Mouse (Mus musculus) stomach, embryonic 15.5 days (tissue): ENCODE data around the gene Ciart. TPM values are rescaled to one million over a fixed set of nuclear protein-coding genes. Genes with fewer than 3 reads are reported as not detected.
"Not testable (repeated sequence)": the region's sequence is repeated elsewhere in the genome, so short reads cannot be mapped to it uniquely, and the experiment has no call there.

Source experiments
- ATAC-seq: fragments of 200-750 bp; cut with Nextera tagmentation; 2 replicates; pipeline ENCODE4 v1.8.0; 2017; ENCODE audit warnings: low read depth, moderate number of reproducible peaks, moderate TSS enrichment; ENCODE audit not compliant: insufficient read depth, low FRiP score
- H3K27ac ChIP-seq: fragments of 300-500 bp; sonication (generic); 2 replicates; pipeline ENCODE4 v1.5.1; 2015; ENCODE audit warnings: mild to moderate bottlenecking, inconsistent platforms
- H3K27me3 ChIP-seq: fragments of 300-500 bp; sonication (generic); replicated peaks from 2 replicates; pipeline ENCODE4 v1.6.1; 2015; ENCODE audit warnings: inconsistent platforms
- H3K36me3 ChIP-seq: fragments of 300-500 bp; sonication (generic); 2 replicates; pipeline ENCODE4 v1.6.1; 2015; ENCODE audit warnings: inconsistent platforms
- H3K4me1 ChIP-seq: fragments of 300-500 bp; sonication (generic); 2 replicates; pipeline ENCODE4 v1.6.1; 2015; ENCODE audit warnings: inconsistent platforms
- H3K4me2 ChIP-seq: fragments of 300-500 bp; sonication (generic); 2 replicates; pipeline ENCODE4 v1.6.1; 2015; ENCODE audit warnings: mild to moderate bottlenecking, inconsistent platforms
- H3K4me3 ChIP-seq: fragments of 300-500 bp; sonication (generic); replicated peaks from 2 replicates; pipeline ENCODE4 v1.5.1; 2015; ENCODE audit warnings: inconsistent platforms
- H3K9ac ChIP-seq: fragments of 300-500 bp; sonication (generic); 2 replicates; pipeline ENCODE4 v1.6.1; 2015; ENCODE audit warnings: inconsistent platforms
- H3K9me3 ChIP-seq: fragments of 300-500 bp; sonication (generic); 2 replicates; pipeline ENCODE4 v1.6.1; 2016; ENCODE audit warnings: inconsistent platforms
- WGBS: fragments of 180-500 bp; shearing (Covaris S2); methylation state at CpG from one replicate; pipeline ENCODE4 v1.1.7; 2015; 5-methylcytosine and 5-hydroxymethylcytosine counted together
- polyA plus RNA-seq: library from polyadenylated mRNA; unstranded; fragments of >200 nt; fragmentation: Nextera tagmentation; extraction: Ambion mirVana; gene quantifications from 2 replicates; pipeline ENCODE4 v1.2.1, GENCODE M21; 2015

Ciart gene
- polyA plus RNA-seq, 1 experiment from 2014 or later, result 5.6 TPM

GRCm38 (mm10) chr3:95895501-95895900 is 13.4 kb upstream of the Ciart start:
- WGBS, result 82% methylated on average over 7 of the region's 7 CpGs
- H3K27ac ChIP-seq, H3K27me3 ChIP-seq, H3K4me3 ChIP-seq, H3K4me2 ChIP-seq, H3K36me3 ChIP-seq, H3K9ac ChIP-seq, H3K9me3 ChIP-seq, ATAC-seq: not testable (repeated sequence)
- H3K4me1 ChIP-seq, result peaks cover 19% of the 10 kb centered on the region

GRCm38 (mm10) chr3:95894317-95895160 is 12.5 kb upstream of the Ciart start:
- Histone ChIP-seq H3K4me1 (peaks cover 22% of the 10 kb centered on the region), H3K36me3 (no peaks in the 10 kb centered on the region), H3K4me2 (peak overlapping the region; percentile 62), H3K27ac (peak overlapping the region; percentile 82), H3K9me3 (no peaks in the 10 kb centered on the region), H3K9ac (peak overlapping the region; percentile 78), H3K4me3 (peak overlapping the region; percentile 65), H3K27me3 (no peaks in the 10 kb centered on the region)
- WGBS, result 5% methylated on average over 16 of the region's 16 CpGs
- no peak for ATAC-seq

GRCm38 (mm10) chr3:95893606-95894316 is 11.7 kb upstream of the Ciart start, which contains the start of gene Aph1a:
Aph1a (plus strand) TSS chr3:95893969.
- H3K36me3 ChIP-seq, H3K9me3 ChIP-seq, H3K27me3 ChIP-seq: not testable (repeated sequence)
- H3K4me1 ChIP-seq, result peaks cover 22% of the 10 kb centered on the region
- under 1% methylated on average over 26 of the region's 43 CpGs for WGBS
- peak within 1 kb of the TSS; percentile 65 for H3K4me3 ChIP-seq
- peak within 1 kb of the TSS; percentile 78 for H3K9ac ChIP-seq
- H3K4me2 ChIP-seq, result peak within 1 kb of the TSS; percentile 62
- H3K27ac ChIP-seq, result peak within 1 kb of the TSS; percentile 83
- peak; percentile 98 for ATAC-seq

- H3K9me3 ChIP-seq, result no peaks in the 10 kb centered on the region
- 17% methylated on average over 7 of the region's 7 CpGs for WGBS
Measured at GRCm38 (mm10) chr3:95893126-95893525, 11.1 kb upstream of the Ciart start.

GRCm38 (mm10) chr3:95892066-95893052 is 10.3 kb upstream of the Ciart start:
- no peak for ATAC-seq

More at GRCm38 (mm10) chr3:95893126-95893525, 11.1 kb upstream of the Ciart start:
- no peak for ATAC-seq
- H3K4me1 ChIP-seq, result peaks cover 22% of the 10 kb centered on the region
- H3K27me3 ChIP-seq, result no peaks in the 10 kb centered on the region
- no peak overlapping the region for H3K9ac ChIP-seq
- H3K27ac ChIP-seq, result peak overlapping the region; percentile 83
- H3K4me2 ChIP-seq, result peak overlapping the region; percentile 61
- H3K36me3 ChIP-seq, result no peaks in the 10 kb centered on the region
- H3K4me3 ChIP-seq, result peak overlapping the region; percentile 65

GRCm38 (mm10) chr3:95891211-95892065 is 9.4 kb upstream of the Ciart start, which contains the start of gene BC028528:
BC028528 (minus strand) TSS chr3:95892005.
- H3K4me2 ChIP-seq, result peak within 1 kb of the TSS; percentile 50
- WGBS, result 17% methylated on average over 12 of the region's 12 CpGs
- peak within 1 kb of the TSS; percentile 86 for H3K27ac ChIP-seq
- H3K36me3 ChIP-seq, result no peaks in the 10 kb centered on the region
- H3K9ac ChIP-seq, result peak within 1 kb of the TSS; percentile 14; the same call in 1 of the 2 replicates
- H3K4me3 ChIP-seq, result peak within 1 kb of the TSS; percentile 35
- peaks cover 22% of the 10 kb centered on the region for H3K4me1 ChIP-seq
- H3K27me3 ChIP-seq, result no peaks in the 10 kb centered on the region
- ATAC-seq, result no peak
- no peaks in the 10 kb centered on the region for H3K9me3 ChIP-seq

More at GRCm38 (mm10) chr3:95892066-95893052, 10.3 kb upstream of the Ciart start:
- no peaks in the 10 kb centered on the region for H3K27me3 ChIP-seq
- H3K27ac ChIP-seq, result peak overlapping the region; percentile 86
- H3K4me1 ChIP-seq, result peaks cover 22% of the 10 kb centered on the region
- WGBS, result 32% methylated on average over 11 of the region's 11 CpGs
- no peak overlapping the region for H3K9ac ChIP-seq
- no peaks in the 10 kb centered on the region for H3K9me3 ChIP-seq
- no peaks in the 10 kb centered on the region for H3K36me3 ChIP-seq
- peak overlapping the region; percentile 35 for H3K4me3 ChIP-seq
- H3K4me2 ChIP-seq, result peak overlapping the region; percentile 50

GRCm38 (mm10) chr3:95889664-95890063 is 7.6 kb upstream of the Ciart start:
- no peak overlapping the region for H3K4me3 ChIP-seq
- H3K4me2 ChIP-seq, result no peak overlapping the region
- H3K4me1 ChIP-seq, result peaks cover 22% of the 10 kb centered on the region
- no peak for ATAC-seq
- H3K9me3 ChIP-seq, result no peaks in the 10 kb centered on the region
- no peak overlapping the region for H3K27ac ChIP-seq
- no peaks in the 10 kb centered on the region for H3K27me3 ChIP-seq
- no peak overlapping the region for H3K9ac ChIP-seq
- H3K36me3 ChIP-seq, result no peaks in the 10 kb centered on the region
- 78% methylated on average over 3 of the region's 3 CpGs for WGBS

GRCm38 (mm10) chr3:95887596-95887995 is 5.5 kb upstream of the Ciart start:
- ATAC-seq, result no peak
- WGBS, result 79% methylated on average over 4 of the region's 4 CpGs
- Histone ChIP-seq H3K4me1 (peaks cover 21% of the 10 kb centered on the region), H3K36me3 (no peaks in the 10 kb centered on the region), H3K4me3 (no peak overlapping the region), H3K27me3 (no peaks in the 10 kb centered on the region), H3K9me3 (no peaks in the 10 kb centered on the region), H3K9ac (no peak overlapping the region), H3K27ac (no peak overlapping the region), H3K4me2 (no peak overlapping the region)

- H3K4me3 ChIP-seq, result no peak overlapping the region
- ATAC-seq, result no peak
- H3K9me3 ChIP-seq, result no peaks in the 10 kb centered on the region
- H3K27me3 ChIP-seq, result no peaks in the 10 kb centered on the region
- H3K36me3 ChIP-seq, result no peaks in the 10 kb centered on the region
- H3K4me2 ChIP-seq, result no peak overlapping the region
- 75% methylated on average over 5 of the region's 5 CpGs for WGBS
- no peak overlapping the region for H3K9ac ChIP-seq
- peaks cover 11% of the 10 kb centered on the region; the same call in 1 of the 2 replicates for H3K4me1 ChIP-seq
- H3K27ac ChIP-seq, result 0 out of 2 replicates have a peak overlapping the region, but pooled peaks have one; percentile 11
Measured at GRCm38 (mm10) chr3:95884400-95884799, 2.3 kb upstream of the Ciart start.

- Histone ChIP-seq H3K4me1 (peaks cover 11% of the 10 kb centered on the region; the same call in 1 of the 2 replicates), H3K27ac (peak overlapping the region; percentile 31; the same call in 1 of the 2 replicates), H3K9me3 (no peaks in the 10 kb centered on the region), H3K36me3 (no peaks in the 10 kb centered on the region), H3K27me3 (no peaks in the 10 kb centered on the region), H3K4me3 (peak overlapping the region; percentile 51), H3K4me2 (peak overlapping the region; percentile 98), H3K9ac (peak overlapping the region; percentile 24; the same call in 1 of the 2 replicates)
- WGBS, result 2% methylated on average over 24 of the region's 24 CpGs
- ATAC-seq, result no peak
Measured at GRCm38 (mm10) chr3:95882816-95883425, 870 bp upstream of the Ciart start.
